Mouse (Mus musculus) monocyte, adult 59 days (primary cell): ENCODE results near the gene Zfp954. TPM values are rescaled to one million over a fixed set of nuclear protein-coding genes. Genes with fewer than 3 reads are reported as not detected.

Source experiments
- total RNA-seq, 2 experiments: library from RNA; stranded (reverse); gene quantifications; one replicate each; pipeline ENCODE4 v1.2.4; 2023

Zfp954 gene
- total RNA-seq: 10 to 100 TPM; 20.6 to 22.2 TPM

GRCm38 (mm10) chr7:7120921-7121601, at the start of gene Zfp954:
Zfp954 (minus strand) TSS chr7:7121488.

GRCm38 (mm10) chr7:7136379-7136866, 15.1 kb upstream of the Zfp954 start, which contains the start of gene Zfp773:
Zfp773 (minus strand) TSS chr7:7136755.

Other genes starting within 250 kb of the Zfp954 start
- not detected for gene Aurkc, start 126.2 kb downstream of the Zfp954 start, total RNA-seq
- gene Zfp773, start 15.3 kb upstream of the Zfp954 start, total RNA-seq: under 1 TPM; 0.45 to 0.91 TPM
- gene Zfp418, start 49.8 kb upstream of the Zfp954 start, total RNA-seq: 1 to 10 TPM; 1.2 to 1.5 TPM
- gene Zfp772, start 88.5 kb upstream of the Zfp954 start, total RNA-seq: 1 to 10 TPM; 1.5 to 2.3 TPM
- gene Vmn2r29, start 125.8 kb upstream of the Zfp954 start, total RNA-seq: under 1 TPM in 1 of 2 experiments, not detected in 1; 0.52 TPM
- gene Gm45844, start 156.8 kb upstream of the Zfp954 start, total RNA-seq: 1 to 10 TPM; 1.3 to 1.5 TPM
- gene Clcn4, start 179.4 kb upstream of the Zfp954 start, total RNA-seq: 10 to 100 TPM; 58.9 to 62.2 TPM
- gene Vmn2r30, start 216.1 kb upstream of the Zfp954 start, total RNA-seq: not detected